Mouse (Mus musculus) liver, adult 2 months (tissue): ENCODE results near the gene Ccdc148. TPM values are rescaled to one million over a fixed set of nuclear protein-coding genes. Genes with fewer than 3 reads are reported as not detected.

ENCODE experiments used
- DNase-seq: peaks from one replicate; pipeline ENCODE4 v3.0.0-alpha.2; 2011; ENCODE audit warnings: low read depth, low spot score; ENCODE audit errors: extremely low read depth
- H3K27ac ChIP-seq: fragments of 200-500 bp; replicated peaks from 2 replicates; pipeline ENCODE4 v1.5.1; 2012; ENCODE audit warnings: low read depth, mild to moderate bottlenecking, control low read depth, inconsistent platforms, low read length; ENCODE audit not compliant: insufficient read depth
- H3K27me3 ChIP-seq: fragments of 200-500 bp; 2 replicates; pipeline ENCODE4 v1.6.1; 2012; ENCODE audit warnings: mild to moderate bottlenecking, moderate library complexity, low read length, inconsistent platforms; ENCODE audit not compliant: control insufficient read depth, insufficient read depth
- H3K36me3 ChIP-seq: fragments of 200-500 bp; 2 replicates; pipeline ENCODE4 v1.6.1; 2012; ENCODE audit warnings: low read length, inconsistent platforms; ENCODE audit not compliant: control insufficient read depth, insufficient read depth
- H3K4me1 ChIP-seq: fragments of 200-500 bp; 2 replicates; pipeline ENCODE4 v1.6.1; 2011; ENCODE audit warnings: low read length; ENCODE audit not compliant: control insufficient read depth, insufficient read depth
- H3K4me3 ChIP-seq: fragments of 200-500 bp; 2 replicates; pipeline ENCODE4 v1.5.1; 2011; ENCODE audit warnings: low read depth, mild to moderate bottlenecking, control low read depth, low read length, moderate library complexity; ENCODE audit not compliant: insufficient read depth
- H3K79me2 ChIP-seq: fragments of 200-500 bp; 2 replicates; pipeline ENCODE4 v1.6.1; 2012; ENCODE audit warnings: inconsistent platforms, mild to moderate bottlenecking, low read length, moderate library complexity; ENCODE audit not compliant: control insufficient read depth, insufficient read depth
- H3K9ac ChIP-seq: fragments of 200-500 bp; 2 replicates; pipeline ENCODE4 v1.6.1; 2012; ENCODE audit warnings: low read depth, mild to moderate bottlenecking, control low read depth, inconsistent platforms, low read length
- CTCF ChIP-seq: fragments of 200-500 bp; IDR thresholded peaks from 2 replicates; pipeline ENCODE4 v1.5.1; 2011; ENCODE audit warnings: low read depth, low read length, control low read depth
- POLR2A ChIP-seq: fragments of 200-500 bp; IDR thresholded peaks from 2 replicates; pipeline ENCODE4 v1.6.1; 2011; ENCODE audit warnings: low read length, control low read depth; ENCODE audit not compliant: insufficient read depth; ENCODE audit errors: extremely low read depth
- WGBS: fragments of 180-500 bp; shearing (Covaris S2); methylation state at CpG from one replicate; pipeline ENCODE4 v1.1.7; 2018; 5-methylcytosine and 5-hydroxymethylcytosine counted together
- polyA plus RNA-seq: library from polyadenylated mRNA; depleted of rRNA; stranded (reverse); fragments of >200 nt; gene quantifications from 2 replicates; pipeline ENCODE4 v1.2.3, GENCODE M21; 2012
- total RNA-seq: library from RNA; depleted of rRNA; stranded (reverse); fragments of >200 nt; gene quantifications from 2 replicates; pipeline ENCODE4 v1.2.3, GENCODE M21; 2014

Gene Ccdc148
- total and polyA plus RNA-seq, 2 experiments = 0.05 to 0.92 TPM

DNA sequence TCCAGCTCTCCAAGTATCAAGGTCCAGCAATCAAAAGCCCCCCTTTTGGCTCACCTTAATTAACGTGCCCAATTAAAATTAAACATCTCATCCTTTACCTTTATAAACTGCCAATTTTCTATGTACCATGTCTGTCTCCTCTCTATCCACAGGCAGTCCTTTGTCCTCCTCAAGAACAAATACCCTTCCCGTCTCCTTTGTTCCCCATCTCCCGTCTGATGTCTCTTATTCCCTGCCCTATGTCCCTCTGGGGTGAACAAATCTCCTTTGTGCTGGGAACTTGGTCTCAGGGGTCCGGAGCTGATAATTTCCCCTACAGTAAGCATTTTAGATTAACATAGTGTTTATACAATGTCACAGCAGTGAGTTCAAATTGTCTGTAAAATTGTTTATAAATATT, 363.0 kb downstream of the Ccdc148 start:
- Histone ChIP-seq H3K27me3 (no peaks in the 10 kb centered on the region), H3K4me1 (no peaks in the 10 kb centered on the region), H3K27ac (no peak overlapping the region), H3K79me2 (no peaks in the 10 kb centered on the region), H3K36me3 (no peaks in the 10 kb centered on the region), H3K9ac (no peak overlapping the region), H3K4me3 (no peak overlapping the region)
- WGBS = 82% methylated on average over 4 of the region's 4 CpGs
- TF ChIP-seq CTCF (no peak), POLR2A (no peak)
- DNase-seq = no peak

DNA sequence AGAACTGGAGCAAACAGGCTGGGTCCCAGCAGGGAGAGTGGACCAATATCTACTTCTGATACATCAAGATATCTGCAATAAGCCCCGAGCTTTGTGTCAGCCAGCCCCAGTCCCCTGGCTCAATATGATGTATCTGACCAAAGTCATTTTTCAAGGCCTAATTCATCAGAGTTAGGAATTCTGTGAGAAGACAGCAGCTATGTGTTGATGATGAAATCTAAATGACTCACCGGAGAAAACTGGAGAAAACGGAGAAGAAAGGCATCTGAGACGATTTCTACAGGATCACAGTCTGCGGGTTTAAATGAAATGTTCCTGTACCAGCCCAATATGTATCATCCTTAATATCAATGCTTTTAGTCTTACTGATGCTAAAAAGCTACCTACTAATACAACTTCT, 365.1 kb downstream of the Ccdc148 start:
- no peaks in the 10 kb centered on the region for H3K4me1 ChIP-seq
- TF ChIP-seq CTCF = no peak
- TF ChIP-seq POLR2A = no peak
- peaks cover 10% of the 10 kb centered on the region for H3K36me3 ChIP-seq
- H3K4me3 ChIP-seq = no peak overlapping the region
- no peak overlapping the region for H3K9ac ChIP-seq
- 90% methylated on average over 5 of the region's 5 CpGs for whole genome bisulfite sequencing
- DNase-seq = peak; percentile 6
- no peak overlapping the region for H3K27ac ChIP-seq
- no peaks in the 10 kb centered on the region for H3K27me3 ChIP-seq
- H3K79me2 ChIP-seq = no peaks in the 10 kb centered on the region

DNA sequence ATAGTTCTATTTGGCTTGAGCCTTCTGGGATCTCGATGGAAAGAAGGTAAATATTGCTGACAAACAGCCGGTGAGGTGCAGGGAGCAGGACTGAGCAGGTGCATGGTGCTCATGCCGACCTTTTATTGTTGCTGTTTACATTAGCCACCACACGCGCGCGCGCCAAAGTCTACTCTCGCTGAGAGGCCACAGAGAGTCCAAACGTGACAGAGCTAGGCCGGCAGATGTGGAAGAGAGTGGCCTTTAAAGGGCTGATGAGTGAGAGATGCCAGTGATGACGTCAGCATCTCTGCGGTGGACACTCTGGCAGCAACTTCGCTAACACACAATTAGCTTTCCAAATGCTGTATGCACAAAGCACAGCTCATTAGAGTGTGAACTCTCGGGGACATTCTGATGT, 366.0 kb downstream of the Ccdc148 start:
- Histone ChIP-seq H3K79me2 (no peaks in the 10 kb centered on the region), H3K4me3 (no peak overlapping the region), H3K36me3 (peaks cover 18% of the 10 kb centered on the region), H3K4me1 (no peaks in the 10 kb centered on the region), H3K9ac (no peak overlapping the region), H3K27me3 (no peaks in the 10 kb centered on the region), H3K27ac (no peak overlapping the region)
- DNase-seq = peak; percentile 83
- 0 out of 2 replicates have a peak, but pooled peaks have one; percentile 1 for TF ChIP-seq CTCF
- TF ChIP-seq POLR2A = no peak
- 27% methylated on average over 15 of the region's 15 CpGs for WGBS

DNA sequence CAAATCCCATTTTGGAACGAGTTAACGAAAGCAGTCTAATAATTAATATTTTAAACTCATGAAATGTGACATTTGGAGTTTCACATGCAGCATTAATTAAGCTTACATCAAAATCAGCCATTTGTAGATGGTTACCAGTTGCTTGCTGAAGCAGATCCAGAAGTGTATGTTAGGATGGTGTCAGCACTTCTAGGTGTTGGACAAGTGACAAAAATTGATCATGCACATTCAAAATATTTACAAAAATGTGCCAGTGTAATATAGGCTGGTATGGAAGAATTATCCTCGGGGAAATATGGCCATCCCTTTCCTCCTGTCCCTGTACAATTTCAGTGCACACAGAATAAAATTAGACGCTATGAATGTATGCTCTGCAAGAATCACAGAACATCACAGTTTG, 370.1 kb downstream of the Ccdc148 start:
- H3K27ac ChIP-seq = no peak overlapping the region
- no peaks in the 10 kb centered on the region for H3K4me1 ChIP-seq
- H3K79me2 ChIP-seq = no peaks in the 10 kb centered on the region
- peak; percentile 18 for DNase-seq
- no peak overlapping the region for H3K4me3 ChIP-seq
- peaks cover 50% of the 10 kb centered on the region for H3K36me3 ChIP-seq
- TF ChIP-seq POLR2A = no peak
- H3K9ac ChIP-seq = no peak overlapping the region
- H3K27me3 ChIP-seq = no peaks in the 10 kb centered on the region
- 76% methylated on average over 4 of the region's 4 CpGs for WGBS

DNA sequence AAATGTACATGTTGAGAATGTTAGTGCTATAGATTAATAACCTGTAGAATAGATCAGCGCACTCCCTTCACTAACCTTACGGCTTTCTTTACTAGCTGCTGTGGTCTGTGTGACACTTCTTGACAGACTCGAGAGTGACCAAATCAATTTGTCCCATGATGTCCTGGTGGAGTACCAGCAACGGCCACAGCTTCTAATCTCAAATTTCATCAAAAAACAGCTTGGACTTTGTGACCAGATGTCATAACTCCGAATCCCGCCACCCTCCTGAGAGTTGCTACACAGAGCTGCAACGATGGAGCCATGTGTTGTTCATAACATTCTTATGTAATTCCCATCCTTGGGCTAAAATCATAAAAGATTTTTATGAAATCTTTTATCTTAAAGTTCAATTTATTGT, 370.5 kb downstream of the Ccdc148 start:
- Histone ChIP-seq H3K36me3 (peaks cover 53% of the 10 kb centered on the region), H3K27ac (no peak overlapping the region), H3K9ac (no peak overlapping the region), H3K4me1 (no peaks in the 10 kb centered on the region), H3K79me2 (no peaks in the 10 kb centered on the region), H3K4me3 (no peak overlapping the region), H3K27me3 (no peaks in the 10 kb centered on the region)
- DNase-seq = peak; percentile 62
- TF ChIP-seq CTCF = no peak
- TF ChIP-seq POLR2A = no peak
- WGBS = 42% methylated on average over 7 of the region's 7 CpGs

DNA sequence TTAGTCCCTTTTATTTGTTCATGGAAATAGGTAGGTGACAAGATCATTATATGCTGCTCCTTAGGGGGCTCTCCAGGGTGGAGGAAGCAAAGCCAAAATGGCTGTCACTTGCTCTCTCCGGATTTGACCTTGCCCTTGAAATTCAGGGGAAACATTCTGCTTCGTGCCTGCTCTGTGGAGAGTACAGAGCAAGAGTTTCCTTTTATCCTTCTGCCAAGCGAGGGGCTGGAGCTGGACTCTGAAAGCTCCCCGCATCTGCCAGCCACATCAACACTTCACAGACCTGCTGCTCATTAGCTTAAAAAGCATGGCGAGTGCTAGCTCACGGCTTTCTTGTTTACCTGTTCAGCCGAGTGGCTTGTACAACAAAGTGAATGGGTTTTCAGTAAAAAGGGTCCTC, 373.1 kb downstream of the Ccdc148 start:
- WGBS = 73% methylated on average over 7 of the region's 7 CpGs
- Histone ChIP-seq H3K79me2 (no peaks in the 10 kb centered on the region), H3K36me3 (peaks cover 74% of the 10 kb centered on the region), H3K4me1 (no peaks in the 10 kb centered on the region), H3K4me3 (no peak overlapping the region), H3K27ac (no peak overlapping the region), H3K9ac (no peak overlapping the region), H3K27me3 (no peaks in the 10 kb centered on the region)
- TF ChIP-seq CTCF = no peak
- TF ChIP-seq POLR2A = no peak
- peak; percentile 10 for DNase-seq
